Mouse (Mus musculus) kidney, postnatal 14 days (tissue): ENCODE measurements at regions not wholly inside any gene's neighbourhood (a gene's known extent, or its start where the extent isn't known, plus 50 kb on each side); places are given as distances from the start of the nearest gene placed in this dataset.

Experiments used
- DNase-seq: peaks from one replicate; pipeline ENCODE4 v3.0.0; 2022; ENCODE audit warnings: mixed read lengths

- no peak for DNase-seq
Observed at GRCm38 (mm10) chr17:29775836-29776235, 59.0 kb upstream of the Ccdc167 start.

DNA sequence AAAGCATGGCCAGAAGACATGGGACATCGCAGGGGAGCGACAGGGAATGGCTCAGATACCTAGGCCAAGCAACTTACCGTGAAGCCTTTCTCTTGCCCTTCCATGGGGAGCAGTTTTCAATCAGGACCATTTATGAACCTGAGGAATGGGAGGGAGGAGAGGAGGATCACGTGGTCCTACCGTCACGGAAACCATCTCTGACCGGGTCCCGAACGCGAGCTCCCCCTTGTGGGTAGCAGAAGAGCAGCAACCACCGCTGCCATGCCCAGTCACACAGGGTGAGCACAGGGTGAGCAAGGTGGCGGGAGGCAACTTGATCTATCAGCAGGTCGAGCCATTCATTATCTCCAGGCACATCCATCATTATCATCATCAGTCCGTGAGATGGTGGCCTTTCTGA is 56.5 kb upstream of the Ccdc167 start:
- peak; percentile 50 for DNase-seq

- no peak for DNase-seq
Observed at GRCm38 (mm10) chr17:29770914-29771313, 54.1 kb upstream of the Ccdc167 start.

GRCm38 (mm10) chr17:29769631-29770030 is 52.8 kb upstream of the Ccdc167 start:
- no peak for DNase-seq

DNA sequence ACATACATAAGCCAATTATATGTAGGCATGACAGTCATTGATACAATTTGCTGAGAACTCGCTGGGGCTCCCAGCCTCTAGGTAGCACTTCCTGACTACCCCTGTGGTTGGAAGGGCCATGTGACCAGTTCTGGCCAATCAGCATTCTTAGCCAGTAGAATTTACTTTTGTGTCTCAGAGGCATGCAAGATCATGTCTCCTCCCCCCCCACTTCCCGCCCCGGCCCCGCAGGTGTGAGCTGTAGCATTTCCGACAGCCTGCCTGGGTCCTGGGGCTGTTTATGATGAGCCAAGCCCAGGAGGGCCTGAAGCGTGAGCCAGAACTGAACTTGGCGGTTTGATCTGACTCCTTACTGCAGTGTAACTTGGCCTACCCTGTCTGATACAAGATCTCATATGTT is 52.3 kb upstream of the Ccdc167 start:
- no peak for DNase-seq

- no peak for DNase-seq
Observed at GRCm38 (mm10) chr17:29768642-29769041, 51.8 kb upstream of the Ccdc167 start.
